Mouse (Mus musculus): ENCODE data around the gene Lrrc2. TPM values are rescaled to one million over a fixed set of nuclear protein-coding genes. Genes with fewer than 3 reads are reported as not detected.

Gene Lrrc2
- total and polyA plus RNA-seq, 2 experiments from 2014 or later = 11.4 to 14.6 TPM

DNA sequence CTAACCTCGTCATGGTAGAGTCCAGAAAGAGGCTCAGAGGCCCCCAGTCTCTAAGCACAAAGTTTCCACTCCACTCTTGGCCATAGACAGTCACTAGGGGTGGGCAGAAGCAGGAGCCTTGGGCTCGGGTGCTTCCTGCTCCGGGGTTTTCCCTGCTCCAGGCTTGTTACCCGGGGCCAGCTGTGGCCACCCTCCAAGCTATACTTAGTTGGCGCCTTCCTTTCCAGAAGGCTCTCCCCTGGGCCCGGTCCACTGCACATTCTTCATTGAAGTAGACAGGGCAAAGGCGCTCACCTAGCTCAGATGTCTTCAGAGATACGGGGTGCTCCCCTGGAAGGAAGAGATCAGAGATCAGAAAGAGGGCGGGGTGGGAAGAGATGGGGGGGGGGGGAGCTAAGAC, 60.2 kb downstream of the Lrrc2 start:
- H3K4me1 ChIP-seq (ENCODE audit: control insufficient read depth, insufficient read depth) = peaks cover 7% of the 10 kb centered on the region; the same call in 1 of the 2 replicates
- 63% methylated on average over 9 of the region's 9 CpGs for WGBS

GRCm38 (mm10) chr9:111012041-111012440, 60.7 kb downstream of the Lrrc2 start:
- Histone ChIP-seq H3K4me3 (ENCODE audit: low read depth, low read length) (no peak overlapping the region), H3K9me3 (replicated peaks; ENCODE audit: control insufficient read depth, low read length) (no peaks in the 10 kb centered on the region), H3K27ac (ENCODE audit: low read depth) (no peak overlapping the region), H3K27me3 (ENCODE audit: control insufficient read depth, insufficient read depth, low read length) (no peaks in the 10 kb centered on the region), H3K9ac (replicated peaks; ENCODE audit: low read depth, low read length) (no peak overlapping the region), H3K4me1 (ENCODE audit: control insufficient read depth, insufficient read depth) (peaks cover 7% of the 10 kb centered on the region; the same call in 1 of the 2 replicates), H3K36me3 (replicated peaks; ENCODE audit: control insufficient read depth, insufficient read depth, low read length) (no peaks in the 10 kb centered on the region), H3K4me2 (ENCODE audit: low read depth, low read length) (no peak overlapping the region)
- DNase-seq (ENCODE audit: low spot score) (no peak), ATAC-seq (ENCODE audit: insufficient read depth, low read depth) (no peak)
- no peak for TF ChIP-seq CTCF (IDR thresholded peaks at IDR 0.05; ENCODE audit: low read depth)
- no peak for TF ChIP-seq EP300 (IDR thresholded peaks at IDR 0.05; ENCODE audit: low read depth)
- WGBS = 67% methylated on average over 3 of the region's 3 CpGs

More for the DNA sequence above, 60.2 kb downstream of the Lrrc2 start:
- no peak overlapping the region for H3K4me3 ChIP-seq (ENCODE audit: low read depth, low read length)
- no peak for ATAC-seq (ENCODE audit: insufficient read depth, low read depth)
- no peak for DNase-seq (ENCODE audit: low spot score)
- H3K4me2 ChIP-seq (ENCODE audit: low read depth, low read length) = no peak overlapping the region
- H3K9me3 ChIP-seq (replicated peaks; ENCODE audit: control insufficient read depth, low read length) = no peaks in the 10 kb centered on the region
- no peak overlapping the region for H3K9ac ChIP-seq (replicated peaks; ENCODE audit: low read depth, low read length)
- no peaks in the 10 kb centered on the region for H3K36me3 ChIP-seq (replicated peaks; ENCODE audit: control insufficient read depth, insufficient read depth, low read length)
- H3K27ac ChIP-seq (ENCODE audit: low read depth) = no peak overlapping the region
- no peaks in the 10 kb centered on the region for H3K27me3 ChIP-seq (ENCODE audit: control insufficient read depth, insufficient read depth, low read length)
- TF ChIP-seq CTCF (IDR thresholded peaks at IDR 0.05; ENCODE audit: low read depth) (no peak), EP300 (IDR thresholded peaks at IDR 0.05; ENCODE audit: low read depth) (no peak)

GRCm38 (mm10) chr9:111015658-111016057, 64.3 kb downstream of the Lrrc2 start:
- Histone ChIP-seq H3K27ac (ENCODE audit: low read depth) (no peak overlapping the region), H3K4me2 (ENCODE audit: low read depth, low read length) (no peak overlapping the region), H3K36me3 (replicated peaks; ENCODE audit: control insufficient read depth, insufficient read depth, low read length) (no peaks in the 10 kb centered on the region), H3K27me3 (ENCODE audit: control insufficient read depth, insufficient read depth, low read length) (no peaks in the 10 kb centered on the region), H3K4me1 (ENCODE audit: control insufficient read depth, insufficient read depth) (peaks cover 7% of the 10 kb centered on the region; the same call in 1 of the 2 replicates), H3K9me3 (replicated peaks; ENCODE audit: control insufficient read depth, low read length) (no peaks in the 10 kb centered on the region), H3K4me3 (ENCODE audit: low read depth, low read length) (no peak overlapping the region), H3K9ac (replicated peaks; ENCODE audit: low read depth, low read length) (no peak overlapping the region)
- 81% methylated on average over 4 of the region's 4 CpGs for WGBS
- ATAC-seq (ENCODE audit: insufficient read depth, low read depth) (no peak), DNase-seq (ENCODE audit: low spot score) (no peak)
- no peak for TF ChIP-seq CTCF (IDR thresholded peaks at IDR 0.05; ENCODE audit: low read depth)
- no peak for TF ChIP-seq EP300 (IDR thresholded peaks at IDR 0.05; ENCODE audit: low read depth)

- no peak for DNase-seq (ENCODE audit: low spot score)
- H3K9me3 ChIP-seq (replicated peaks; ENCODE audit: control insufficient read depth, low read length) = no peaks in the 10 kb centered on the region
- WGBS = 53% methylated on average over 5 of the region's 5 CpGs
- H3K27ac ChIP-seq (ENCODE audit: low read depth) = no peak within 1 kb of the TSS
- no peaks in the 10 kb centered on the region for H3K4me1 ChIP-seq (ENCODE audit: control insufficient read depth, insufficient read depth)
- no peak for ATAC-seq (ENCODE audit: insufficient read depth, low read depth)
- H3K36me3 ChIP-seq (replicated peaks; ENCODE audit: control insufficient read depth, insufficient read depth, low read length) = no peaks in the 10 kb centered on the region
- no peak within 1 kb of the TSS for H3K4me3 ChIP-seq (ENCODE audit: low read depth, low read length)
- H3K27me3 ChIP-seq (ENCODE audit: control insufficient read depth, insufficient read depth, low read length) = no peaks in the 10 kb centered on the region
- no peak within 1 kb of the TSS for H3K4me2 ChIP-seq (ENCODE audit: low read depth, low read length)
- H3K9ac ChIP-seq (replicated peaks; ENCODE audit: low read depth, low read length) = no peak within 1 kb of the TSS
- no peak for TF ChIP-seq CTCF (IDR thresholded peaks at IDR 0.05; ENCODE audit: low read depth)
Measured at GRCm38 (mm10) chr9:111019022-111019421, 67.7 kb downstream of the Lrrc2 start, which contains the start of gene Ltf. TSS of gene Ltf (plus strand) at chr9:111019271.

DNA sequence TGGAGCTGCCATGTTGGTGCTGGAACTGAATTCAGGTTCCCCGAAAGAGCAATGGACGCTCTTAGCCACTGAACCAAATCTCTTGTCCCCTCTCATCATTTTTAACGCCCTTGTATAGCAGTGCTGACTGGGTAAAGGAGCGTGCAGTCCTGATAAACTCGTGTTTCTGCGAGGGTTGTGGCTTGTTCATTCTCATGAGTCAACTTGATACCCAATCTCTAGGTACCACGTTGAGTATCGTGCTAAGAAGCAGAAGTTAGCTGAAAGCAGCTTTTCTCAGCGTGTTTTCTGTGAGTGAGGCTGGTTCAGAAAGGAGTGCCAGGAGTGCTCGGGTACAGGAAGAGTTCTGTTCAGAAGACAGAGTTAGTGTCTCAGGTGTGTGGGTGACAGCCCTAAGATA, 75.4 kb downstream of the Lrrc2 start:
- Histone ChIP-seq H3K4me3 (ENCODE audit: low read depth, low read length) (no peak overlapping the region), H3K4me1 (ENCODE audit: control insufficient read depth, insufficient read depth) (no peaks in the 10 kb centered on the region), H3K27ac (ENCODE audit: low read depth) (no peak overlapping the region), H3K36me3 (replicated peaks; ENCODE audit: control insufficient read depth, insufficient read depth, low read length) (no peaks in the 10 kb centered on the region), H3K27me3 (ENCODE audit: control insufficient read depth, insufficient read depth, low read length) (no peaks in the 10 kb centered on the region), H3K4me2 (ENCODE audit: low read depth, low read length) (no peak overlapping the region), H3K9ac (replicated peaks; ENCODE audit: low read depth, low read length) (no peak overlapping the region), H3K9me3 (replicated peaks; ENCODE audit: control insufficient read depth, low read length) (no peaks in the 10 kb centered on the region)
- DNase-seq (ENCODE audit: low spot score) (no peak), ATAC-seq (ENCODE audit: insufficient read depth, low read depth) (no peak)
- TF ChIP-seq CTCF (IDR thresholded peaks at IDR 0.05; ENCODE audit: low read depth) (no peak), EP300 (IDR thresholded peaks at IDR 0.05; ENCODE audit: low read depth) (no peak)
- WGBS = 77% methylated on average over 10 of the region's 10 CpGs

Small RNA genes lying within 50 kb of the gene (microRNA-seq; reads per million reads assigned to microRNA genes)
- not detected for gene Gm24269

Other genes starting within 250 kb of the Lrrc2 start
- gene Myl3, start 209.7 kb upstream of the Lrrc2 start, total RNA-seq (2014; rRNA removed; ENCODE audit: low replicate concordance) = 7,206 and 8,752 TPM in 2 replicates
- gene Myl3, start 209.7 kb upstream of the Lrrc2 start, polyA plus RNA-seq (2015; fragmentation: Nextera tagmentation; extraction: Ambion mirVana) = 7,883 and 7,975 TPM in 2 replicates
- 34.2 and 41.8 TPM in 2 replicates for gene Pth1r, start 204.4 kb upstream of the Lrrc2 start, total RNA-seq (2014; rRNA removed; ENCODE audit: low replicate concordance)
- 11.4 and 12.0 TPM in 2 replicates for gene Pth1r, start 204.4 kb upstream of the Lrrc2 start, polyA plus RNA-seq (2015; fragmentation: Nextera tagmentation; extraction: Ambion mirVana)
- gene Prss42, start 153.4 kb upstream of the Lrrc2 start, total RNA-seq (2014; rRNA removed; ENCODE audit: low replicate concordance) = not detected in 2 replicates
- not detected in 2 replicates for gene Prss42, start 153.4 kb upstream of the Lrrc2 start, polyA plus RNA-seq (2015; fragmentation: Nextera tagmentation; extraction: Ambion mirVana)
- gene Prss44, start 137.6 kb upstream of the Lrrc2 start, total RNA-seq (2014; rRNA removed; ENCODE audit: low replicate concordance) = not detected in 2 replicates
- not detected in 2 replicates for gene Prss44, start 137.6 kb upstream of the Lrrc2 start, polyA plus RNA-seq (2015; fragmentation: Nextera tagmentation; extraction: Ambion mirVana)
- gene Prss43, start 124.9 kb upstream of the Lrrc2 start, total RNA-seq (2014; rRNA removed; ENCODE audit: low replicate concordance) = not detected in 2 replicates
- gene Prss43, start 124.9 kb upstream of the Lrrc2 start, polyA plus RNA-seq (2015; fragmentation: Nextera tagmentation; extraction: Ambion mirVana) = 0.04 TPM in 1 of 2 replicates, not detected in the other
- not detected in 2 replicates for gene Prss45, start 117.0 kb upstream of the Lrrc2 start, total RNA-seq (2014; rRNA removed; ENCODE audit: low replicate concordance)
- gene Prss45, start 117.0 kb upstream of the Lrrc2 start, polyA plus RNA-seq (2015; fragmentation: Nextera tagmentation; extraction: Ambion mirVana) = 0.15 TPM in 1 of 2 replicates, not detected in the other
- not detected in 2 replicates for gene Prss46, start 107.0 kb upstream of the Lrrc2 start, total RNA-seq (2014; rRNA removed; ENCODE audit: low replicate concordance)
- gene Prss46, start 107.0 kb upstream of the Lrrc2 start, polyA plus RNA-seq (2015; fragmentation: Nextera tagmentation; extraction: Ambion mirVana) = not detected in 2 replicates
- gene Prss50, start 93.6 kb upstream of the Lrrc2 start, total RNA-seq (2014; rRNA removed; ENCODE audit: low replicate concordance) = not detected in 2 replicates
- 0.08 TPM in 1 of 2 replicates, not detected in the other for gene Prss50, start 93.6 kb upstream of the Lrrc2 start, polyA plus RNA-seq (2015; fragmentation: Nextera tagmentation; extraction: Ambion mirVana)
- 5.5 and 6.0 TPM in 2 replicates for gene Als2cl, start 71.7 kb upstream of the Lrrc2 start, total RNA-seq (2014; rRNA removed; ENCODE audit: low replicate concordance)
- gene Als2cl, start 71.7 kb upstream of the Lrrc2 start, polyA plus RNA-seq (2015; fragmentation: Nextera tagmentation; extraction: Ambion mirVana) = 1.3 and 2.1 TPM in 2 replicates
- 2.1 TPM in 1 of 2 replicates, not detected in the other for gene Tmie, start 71.4 kb upstream of the Lrrc2 start, total RNA-seq (2014; rRNA removed; ENCODE audit: low replicate concordance)
- gene Tmie, start 71.4 kb upstream of the Lrrc2 start, polyA plus RNA-seq (2015; fragmentation: Nextera tagmentation; extraction: Ambion mirVana) = 0.71 and 0.81 TPM in 2 replicates
- gene Fam240a, start 34.7 kb upstream of the Lrrc2 start, total RNA-seq (2014; rRNA removed; ENCODE audit: low replicate concordance) = not detected in 2 replicates
- gene Fam240a, start 34.7 kb upstream of the Lrrc2 start, polyA plus RNA-seq (2015; fragmentation: Nextera tagmentation; extraction: Ambion mirVana) = not detected in 2 replicates
- not detected in 2 replicates for gene Tdgf1, start 5.4 kb upstream of the Lrrc2 start, total RNA-seq (2014; rRNA removed; ENCODE audit: low replicate concordance)
- gene Tdgf1, start 5.4 kb upstream of the Lrrc2 start, polyA plus RNA-seq (2015; fragmentation: Nextera tagmentation; extraction: Ambion mirVana) = not detected in 2 replicates
- gene Rtp3, start 39.0 kb downstream of the Lrrc2 start, total RNA-seq (2014; rRNA removed; ENCODE audit: low replicate concordance) = 0.46 and 1.4 TPM in 2 replicates
- gene Rtp3, start 39.0 kb downstream of the Lrrc2 start, polyA plus RNA-seq (2015; fragmentation: Nextera tagmentation; extraction: Ambion mirVana) = 0.21 and 0.26 TPM in 2 replicates
- 3.3 and 25.2 TPM in 2 replicates for gene Ltf, start 67.7 kb downstream of the Lrrc2 start, total RNA-seq (2014; rRNA removed; ENCODE audit: low replicate concordance)
- gene Ltf, start 67.7 kb downstream of the Lrrc2 start, polyA plus RNA-seq (2015; fragmentation: Nextera tagmentation; extraction: Ambion mirVana) = 0.72 and 1.5 TPM in 2 replicates
- 7.6 and 8.5 TPM in 2 replicates for gene Ccrl2, start 106.0 kb downstream of the Lrrc2 start, total RNA-seq (2014; rRNA removed; ENCODE audit: low replicate concordance)
- 9.9 and 11.6 TPM in 2 replicates for gene Ccrl2, start 106.0 kb downstream of the Lrrc2 start, polyA plus RNA-seq (2015; fragmentation: Nextera tagmentation; extraction: Ambion mirVana)
- 82.4 and 86.6 TPM in 2 replicates for gene Lrrfip2, start 166.0 kb downstream of the Lrrc2 start, total RNA-seq (2014; rRNA removed; ENCODE audit: low replicate concordance)
- gene Lrrfip2, start 166.0 kb downstream of the Lrrc2 start, polyA plus RNA-seq (2015; fragmentation: Nextera tagmentation; extraction: Ambion mirVana) = 62.6 and 73.9 TPM in 2 replicates

All from heart, postnatal 0 days (tissue).